Mouse (Mus musculus): ENCODE data around the gene Phkb. TPM values are rescaled to one million over a fixed set of nuclear protein-coding genes. Genes with fewer than 3 reads are reported as not detected.

Gene Phkb
- total RNA-seq, 1 experiment from 2014 or later: 33.7 TPM

GRCm38 (mm10) chr8:86042049-86042448 lies 201.3 kb downstream of the Phkb start:
- no peak for ATAC-seq (replicated peaks in 1 of 2; ENCODE audit: insufficient read depth in 1 of 2, low FRiP score in 2 of 2, low TSS enrichment in 1 of 2, low read depth in 1 of 2, poor library complexity in 2 of 2, severe bottlenecking in 2 of 2)

- no peak for ATAC-seq (replicated peaks in 1 of 2; ENCODE audit: insufficient read depth in 1 of 2, low FRiP score in 2 of 2, low TSS enrichment in 1 of 2, low read depth in 1 of 2, poor library complexity in 2 of 2, severe bottlenecking in 2 of 2)
Observed at GRCm38 (mm10) chr8:86050882-86051281, 210.1 kb downstream of the Phkb start.

GRCm38 (mm10) chr8:86052003-86052402 lies 211.2 kb downstream of the Phkb start:
- peak; percentile 84 to 99 for ATAC-seq (replicated peaks in 1 of 2; ENCODE audit: insufficient read depth in 1 of 2, low FRiP score in 2 of 2, low TSS enrichment in 1 of 2, low read depth in 1 of 2, poor library complexity in 2 of 2, severe bottlenecking in 2 of 2)

- ATAC-seq (replicated peaks in 1 of 2; ENCODE audit: insufficient read depth in 1 of 2, low FRiP score in 2 of 2, low TSS enrichment in 1 of 2, low read depth in 1 of 2, poor library complexity in 2 of 2, severe bottlenecking in 2 of 2): no peak
Observed at GRCm38 (mm10) chr8:86058618-86059017, 217.9 kb downstream of the Phkb start.

- ATAC-seq (replicated peaks in 1 of 2; ENCODE audit: insufficient read depth in 1 of 2, low FRiP score in 2 of 2, low TSS enrichment in 1 of 2, low read depth in 1 of 2, poor library complexity in 2 of 2, severe bottlenecking in 2 of 2): peak; percentile 75 to 86
Observed at GRCm38 (mm10) chr8:86059130-86059529, 218.4 kb downstream of the Phkb start.

- no peak for ATAC-seq (replicated peaks in 1 of 2; ENCODE audit: insufficient read depth in 1 of 2, low FRiP score in 2 of 2, low TSS enrichment in 1 of 2, low read depth in 1 of 2, poor library complexity in 2 of 2, severe bottlenecking in 2 of 2)
Observed at GRCm38 (mm10) chr8:86063411-86063810, 222.7 kb downstream of the Phkb start.

- ATAC-seq (replicated peaks in 1 of 2; ENCODE audit: insufficient read depth in 1 of 2, low FRiP score in 2 of 2, low TSS enrichment in 1 of 2, low read depth in 1 of 2, poor library complexity in 2 of 2, severe bottlenecking in 2 of 2): no peak
Observed at GRCm38 (mm10) chr8:86079433-86079832, 238.7 kb downstream of the Phkb start.

- ATAC-seq (replicated peaks in 1 of 2; ENCODE audit: insufficient read depth in 1 of 2, low FRiP score in 2 of 2, low TSS enrichment in 1 of 2, low read depth in 1 of 2, poor library complexity in 2 of 2, severe bottlenecking in 2 of 2): no peak
Observed at GRCm38 (mm10) chr8:86083346-86083745, 242.6 kb downstream of the Phkb start.

- no peak for ATAC-seq (replicated peaks in 1 of 2; ENCODE audit: insufficient read depth in 1 of 2, low FRiP score in 2 of 2, low TSS enrichment in 1 of 2, low read depth in 1 of 2, poor library complexity in 2 of 2, severe bottlenecking in 2 of 2)
Observed at GRCm38 (mm10) chr8:86086791-86087190, 246.0 kb downstream of the Phkb start.

GRCm38 (mm10) chr8:86087468-86087867 lies 246.7 kb downstream of the Phkb start:
- ATAC-seq (replicated peaks in 1 of 2; ENCODE audit: insufficient read depth in 1 of 2, low FRiP score in 2 of 2, low TSS enrichment in 1 of 2, low read depth in 1 of 2, poor library complexity in 2 of 2, severe bottlenecking in 2 of 2): no peak

- ATAC-seq (replicated peaks in 1 of 2; ENCODE audit: insufficient read depth in 1 of 2, low FRiP score in 2 of 2, low TSS enrichment in 1 of 2, low read depth in 1 of 2, poor library complexity in 2 of 2, severe bottlenecking in 2 of 2): no peak
Observed at GRCm38 (mm10) chr8:86090666-86091065, 249.9 kb downstream of the Phkb start.

Other genes with a start within 250 kb of the Phkb start
- gene Neto2, start 140.0 kb upstream of the Phkb start, total RNA-seq (2017): 9.4 and 11.9 TPM in 2 replicates
- 37.1 and 37.4 TPM in 2 replicates for gene Itfg1, start within 50 bp of the Phkb start, total RNA-seq (2017)

Measured in hematopoietic stem cell, adult 5-6 weeks (primary cell).